Mouse (Mus musculus) MEL (cell line): ENCODE results near the gene Camta1. TPM values are rescaled to one million over a fixed set of nuclear protein-coding genes. Genes with fewer than 3 reads are reported as not detected.

ENCODE experiments used
- DNase-seq: peaks from one replicate; pipeline ENCODE4 v3.0.0; 2011; ENCODE audit warnings: low read depth, low spot score
- H3K27ac ChIP-seq: 2 replicates; pipeline ENCODE4 v1.5.1; 2012; ENCODE audit warnings: low read depth, mild to moderate bottlenecking, control low read depth, low read length, moderate library complexity; ENCODE audit not compliant: control insufficient read depth
- H3K27me3 ChIP-seq, 2 experiments: fragments of 150-350 bp in 1 of 2; sonication (generic) in 1 of 2; 2 replicates each; pipeline ENCODE4 v1.6.1; 2012; ENCODE audit warnings: low read length in 2 of 2, mild to moderate bottlenecking in 2 of 2, improper control_type of control experiment in 1 of 2, moderate library complexity in 1 of 2; ENCODE audit not compliant: insufficient read depth in 2 of 2, control insufficient read depth in 1 of 2
- H3K36me3 ChIP-seq, 2 experiments: 2 replicates each; pipeline ENCODE4 v1.6.1; 2012 to 2014; ENCODE audit warnings: low read length in 2 of 2, improper control_type of control experiment in 1 of 2, inconsistent platforms in 1 of 2, mild to moderate bottlenecking in 1 of 2; ENCODE audit not compliant: insufficient read depth in 2 of 2, control insufficient read depth in 1 of 2
- H3K4me1 ChIP-seq, 2 experiments: fragments of 150-350 bp in 1 of 2; sonication (generic) in 1 of 2; 2 replicates each; pipeline ENCODE4 v1.6.1; 2012; ENCODE audit warnings: low read length in 2 of 2, improper control_type of control experiment in 1 of 2, mild to moderate bottlenecking in 1 of 2; ENCODE audit not compliant: insufficient read depth in 2 of 2, control insufficient read depth in 1 of 2
- H3K4me3 ChIP-seq, 2 experiments: fragments of 150-350 bp in 1 of 2; sonication (generic) in 1 of 2; 2 replicates each; pipeline ENCODE4 v1.5.1; 2012; ENCODE audit warnings: low read depth in 2 of 2, low read length in 2 of 2, mild to moderate bottlenecking in 2 of 2, moderate library complexity in 2 of 2, control low read depth in 1 of 2, improper control_type of control experiment in 1 of 2; ENCODE audit not compliant: control insufficient read depth in 1 of 2, insufficient read depth in 1 of 2
- H3K79me2 ChIP-seq: 2 replicates; pipeline ENCODE4 v1.6.1; 2012; ENCODE audit warnings: mild to moderate bottlenecking, low read length, moderate library complexity; ENCODE audit not compliant: control insufficient read depth, poor library complexity, insufficient read depth
- H3K9ac ChIP-seq: 2 replicates; pipeline ENCODE4 v1.6.1; 2012; ENCODE audit warnings: low read depth, mild to moderate bottlenecking, control low read depth, low read length, moderate library complexity; ENCODE audit not compliant: control insufficient read depth, poor library complexity, severe bottlenecking
- H3K9me3 ChIP-seq: fragments of 150-350 bp; sonication (generic); replicated peaks from 2 replicates; pipeline ENCODE4 v1.6.1; 2012; ENCODE audit warnings: mild to moderate bottlenecking, low read length, improper control_type of control experiment, moderate library complexity; ENCODE audit not compliant: insufficient read depth
- BHLHE40 ChIP-seq: IDR thresholded peaks from 2 replicates; pipeline ENCODE4 v1.6.1; 2012; ENCODE audit warnings: low read depth, mild to moderate bottlenecking, inconsistent platforms, low read length, improper control_type of control experiment, borderline replicate concordance
- CHD1 ChIP-seq: IDR thresholded peaks from 2 replicates; pipeline ENCODE4 v1.6.1; 2012; ENCODE audit warnings: low read depth, mild to moderate bottlenecking, inconsistent platforms, low read length, improper control_type of control experiment
- CTCF ChIP-seq, 3 experiments: IDR thresholded peaks in 2 of 3; conservative IDR thresholded peaks in 1 of 3; 2 replicates each; pipeline ENCODE4 v1.5.1; 2011 to 2012; ENCODE audit warnings: low read length in 3 of 3, low read depth in 2 of 3, mild to moderate bottlenecking in 2 of 3, improper control_type of control experiment in 1 of 3, inconsistent platforms in 1 of 3, mixed read lengths in 1 of 3, moderate library complexity in 1 of 3; ENCODE audit not compliant: control insufficient read depth in 1 of 3, insufficient read depth in 1 of 3, poor library complexity in 1 of 3, severe bottlenecking in 1 of 3
- E2F4 ChIP-seq: IDR thresholded peaks from 2 replicates; pipeline ENCODE4 v1.6.1; 2011; ENCODE audit warnings: low read depth, low read length, improper control_type of control experiment, borderline replicate concordance
- ETS1 ChIP-seq: IDR thresholded peaks from 2 replicates; pipeline ENCODE4 v1.6.1; 2012; ENCODE audit warnings: low read depth, mild to moderate bottlenecking, inconsistent platforms, low read length, improper control_type of control experiment, moderate library complexity
- GABPA ChIP-seq: IDR thresholded peaks from 2 replicates; pipeline ENCODE4 v1.6.1; 2012; ENCODE audit warnings: low read depth, mild to moderate bottlenecking, inconsistent platforms, low read length, improper control_type of control experiment, moderate library complexity
- GATA1 ChIP-seq: IDR thresholded peaks from 2 replicates; pipeline ENCODE4 v1.6.1; 2011; ENCODE audit warnings: low read depth, low read length, improper control_type of control experiment
- HCFC1 ChIP-seq: IDR thresholded peaks from 2 replicates; pipeline ENCODE4 v1.6.1; 2012; ENCODE audit warnings: low read depth, mild to moderate bottlenecking, inconsistent platforms, low read length, improper control_type of control experiment, moderate library complexity
- KAT2A ChIP-seq: conservative IDR thresholded peaks from 2 replicates; pipeline ENCODE4 v1.6.1; 2012; ENCODE audit warnings: low read depth, low read length, improper control_type of control experiment, inconsistent platforms
- MAZ ChIP-seq: IDR thresholded peaks from 2 replicates; pipeline ENCODE4 v1.6.1; 2012; ENCODE audit warnings: low read depth, mild to moderate bottlenecking, inconsistent platforms, low read length, improper control_type of control experiment
- MYB ChIP-seq: IDR thresholded peaks from 2 replicates; pipeline ENCODE4 v1.6.1; 2011; ENCODE audit warnings: mild to moderate bottlenecking, low read depth, low read length, improper control_type of control experiment
- POLR2AphosphoS2 ChIP-seq: IDR thresholded peaks from 2 replicates; pipeline ENCODE4 v1.6.1; 2011; ENCODE audit warnings: low read length, improper control_type of control experiment
- RAD21 ChIP-seq: IDR thresholded peaks from 2 replicates; pipeline ENCODE4 v1.6.1; 2011; ENCODE audit warnings: mild to moderate bottlenecking, low read depth, low read length, improper control_type of control experiment
- RCOR1 ChIP-seq: IDR thresholded peaks from 2 replicates; pipeline ENCODE4 v1.6.1; 2012; ENCODE audit warnings: low read depth, mild to moderate bottlenecking, inconsistent platforms, low read length, improper control_type of control experiment
- SIN3A ChIP-seq: IDR thresholded peaks from 2 replicates; pipeline ENCODE4 v1.6.1; 2012; ENCODE audit warnings: low read length, improper control_type of control experiment, inconsistent platforms
- SMC3 ChIP-seq: IDR thresholded peaks from 2 replicates; pipeline ENCODE4 v1.6.1; 2011; ENCODE audit warnings: low read depth, low read length, improper control_type of control experiment
- TBP ChIP-seq: IDR thresholded peaks from 2 replicates; pipeline ENCODE4 v1.8.0; 2011; ENCODE audit warnings: low read depth, low read length, improper control_type of control experiment
- TCF12 ChIP-seq: IDR thresholded peaks from 2 replicates; pipeline ENCODE4 v1.6.1; 2014; ENCODE audit warnings: low read depth, mild to moderate bottlenecking, inconsistent platforms, low read length, improper control_type of control experiment, moderate library complexity
- UBTF ChIP-seq: IDR thresholded peaks from 2 replicates; pipeline ENCODE4 v1.6.1; 2012; ENCODE audit warnings: low read depth, mild to moderate bottlenecking, inconsistent platforms, low read length, improper control_type of control experiment, moderate library complexity, borderline replicate concordance; ENCODE audit not compliant: insufficient read depth
- USF1 ChIP-seq: IDR thresholded peaks from 2 replicates; pipeline ENCODE4 v1.6.1; 2014; ENCODE audit warnings: low read depth, mild to moderate bottlenecking, inconsistent platforms, low read length, improper control_type of control experiment, moderate library complexity
- USF2 ChIP-seq, 2 experiments: IDR thresholded peaks; 2 replicates each; pipeline ENCODE4 v1.6.1; 2011 to 2012; ENCODE audit warnings: improper control_type of control experiment in 2 of 2, low read length in 2 of 2, borderline replicate concordance in 1 of 2, inconsistent platforms in 1 of 2, low read depth in 1 of 2, mild to moderate bottlenecking in 1 of 2; ENCODE audit not compliant: insufficient read depth in 1 of 2
- ZMIZ1 ChIP-seq: IDR thresholded peaks from 2 replicates; pipeline ENCODE4 v1.6.1; 2012; ENCODE audit warnings: low read depth, mild to moderate bottlenecking, inconsistent platforms, low read length, improper control_type of control experiment, moderate library complexity
- ZNF384 ChIP-seq: IDR thresholded peaks from 2 replicates; pipeline ENCODE4 v1.6.1; 2012; ENCODE audit warnings: low read depth, mild to moderate bottlenecking, inconsistent platforms, low read length, improper control_type of control experiment
- polyA plus RNA-seq, 2 experiments: library from polyadenylated mRNA; stranded (reverse) in 1 of 2; unstranded in 1 of 2; fragments of >175 nt in 1 of 2; fragments of >200 nt in 1 of 2; gene quantifications; 2 replicates each; pipeline versions ENCODE4 v1.2.1 to v1.2.4; 2012; ENCODE audit warnings: low replicate concordance in 2 of 2, low read depth in 1 of 2; ENCODE audit not compliant: insufficient read length in 2 of 2, insufficient read depth in 1 of 2, missing spikeins in 1 of 2
- total RNA-seq: library from RNA; depleted of rRNA; stranded (reverse); fragments of 300-350 nt; gene quantifications from 2 replicates; pipeline ENCODE4 v1.2.3, GENCODE M21; 2012

Gene Camta1
- total and polyA plus RNA-seq, 3 experiments, result 28.2 to 87.5 TPM; not detected in 1

- H3K9ac ChIP-seq, result no peak overlapping the region
- H3K27ac ChIP-seq, result no peak overlapping the region
- no peak for TF ChIP-seq UBTF
- TF ChIP-seq USF1, result no peak
- TF ChIP-seq CTCF (IDR thresholded peaks at IDR 0.05 in 2 of 3, conservative IDR thresholded peaks at IDR 0.05 in 1 of 3; ENCODE audit: control insufficient read depth in 1 of 3, insufficient read depth in 1 of 3, low read depth in 2 of 3, low read length in 3 of 3, poor library complexity in 1 of 3, severe bottlenecking in 1 of 3), result no peak
- no peak for TF ChIP-seq TBP
- no peak for TF ChIP-seq SIN3A
- no peak for TF ChIP-seq POLR2AphosphoS2
- no peak for TF ChIP-seq ZNF384
- H3K9me3 ChIP-seq, result no peaks in the 10 kb centered on the region
- no peaks in the 10 kb centered on the region for H3K27me3 ChIP-seq
- H3K4me1 ChIP-seq, result no peaks in the 10 kb centered on the region
- no peaks in the 10 kb centered on the region for H3K79me2 ChIP-seq
- no peak overlapping the region for H3K4me3 ChIP-seq
- DNase-seq, result no peak
- H3K36me3 ChIP-seq, result no peaks in the 10 kb centered on the region
Observed at GRCm38 (mm10) chr4:151328071-151328470, 533.6 kb downstream of the Camta1 start.

- no peak for DNase-seq
- Histone ChIP-seq H3K9me3 (no peaks in the 10 kb centered on the region), H3K27me3 (no peaks in the 10 kb centered on the region), H3K9ac (no peak overlapping the region), H3K4me1 (no peaks in the 10 kb centered on the region), H3K36me3 (no peaks in the 10 kb centered on the region), H3K79me2 (no peaks in the 10 kb centered on the region), H3K27ac (no peak overlapping the region), H3K4me3 (no peak overlapping the region)
- no peak for TF ChIP-seq SMC3
- TF ChIP-seq E2F4, result no peak
- TF ChIP-seq MYB, result no peak
- no peak for TF ChIP-seq ETS1
- TF ChIP-seq RAD21, result no peak
Observed at GRCm38 (mm10) chr4:151326971-151327686, 534.5 kb downstream of the Camta1 start.

GRCm38 (mm10) chr4:151316428-151316827 lies 545.2 kb downstream of the Camta1 start:
- Histone ChIP-seq H3K4me1 (no peaks in the 10 kb centered on the region), H3K9me3 (no peaks in the 10 kb centered on the region), H3K4me3 (no peak overlapping the region)

More at GRCm38 (mm10) chr4:151316428-151316827, 545.2 kb downstream of the Camta1 start:
- no peaks in the 10 kb centered on the region for H3K27me3 ChIP-seq
- no peak overlapping the region for H3K9ac ChIP-seq
- no peaks in the 10 kb centered on the region for H3K79me2 ChIP-seq
- H3K36me3 ChIP-seq, result no peaks in the 10 kb centered on the region
- TF ChIP-seq GABPA, result no peak
- TF ChIP-seq USF1, result no peak
- no peak for TF ChIP-seq GATA1
- TF ChIP-seq BHLHE40, result no peak
- no peak for TF ChIP-seq ZMIZ1
- no peak for TF ChIP-seq TCF12
- no peak for TF ChIP-seq RAD21
- TF ChIP-seq RCOR1, result no peak
- no peak for TF ChIP-seq USF2 (IDR thresholded peaks at IDR 0.05; ENCODE audit: borderline replicate concordance in 1 of 2, insufficient read depth in 1 of 2, low read depth in 1 of 2, low read length in 2 of 2)
- TF ChIP-seq UBTF, result no peak
- no peak for TF ChIP-seq SIN3A
- no peak for TF ChIP-seq KAT2A
- no peak for TF ChIP-seq ETS1
- no peak for TF ChIP-seq MAZ
- TF ChIP-seq CHD1, result no peak
- no peak for TF ChIP-seq HCFC1
- TF ChIP-seq, all 39 proteins: peak for 0
- DNase-seq, result no peak
- H3K27ac ChIP-seq, result no peak overlapping the region
